Mouse (Mus musculus) stomach, embryonic 16.5 days (tissue): Measurements from ENCODE around the gene Gria1. TPM values are rescaled to one million over a fixed set of nuclear protein-coding genes. Genes with fewer than 3 reads are reported as not detected.

ENCODE experiments used
- ATAC-seq: fragments of 200-750 bp; cut with Nextera tagmentation; 2 replicates; pipeline ENCODE4 v1.8.0; 2017; ENCODE audit warnings: moderate number of reproducible peaks, moderate TSS enrichment; ENCODE audit not compliant: insufficient read depth, low FRiP score
- H3K27ac ChIP-seq: fragments of 300-500 bp; sonication (generic); 2 replicates; pipeline ENCODE4 v1.5.1; 2014; ENCODE audit warnings: low read length
- H3K27me3 ChIP-seq: fragments of 300-500 bp; sonication (generic); 2 replicates; pipeline ENCODE4 v1.6.1; 2014; ENCODE audit warnings: low read length, control low read depth, mixed read lengths; ENCODE audit not compliant: control insufficient read depth, insufficient read depth
- H3K36me3 ChIP-seq: fragments of 300-500 bp; sonication (generic); 2 replicates; pipeline ENCODE4 v1.6.1; 2014; ENCODE audit warnings: low read length; ENCODE audit not compliant: control insufficient read depth, insufficient read depth
- H3K4me1 ChIP-seq: fragments of 300-500 bp; sonication (generic); 2 replicates; pipeline ENCODE4 v1.6.1; 2014; ENCODE audit warnings: low read length, control low read depth, mixed read lengths; ENCODE audit not compliant: control insufficient read depth, insufficient read depth
- H3K4me2 ChIP-seq: fragments of 300-500 bp; sonication (generic); 2 replicates; pipeline ENCODE4 v1.6.1; 2014; ENCODE audit warnings: low read depth, low read length, mixed read lengths
- H3K4me3 ChIP-seq: fragments of 300-500 bp; sonication (generic); replicated peaks from 2 replicates; pipeline ENCODE4 v1.5.1; 2014; ENCODE audit warnings: mild to moderate bottlenecking, low read length
- H3K9ac ChIP-seq: fragments of 300-500 bp; sonication (generic); 2 replicates; pipeline ENCODE4 v1.6.1; 2014; ENCODE audit warnings: low read length
- H3K9me3 ChIP-seq: fragments of 300-500 bp; sonication (generic); replicated peaks from 2 replicates; pipeline ENCODE4 v1.6.1; 2016; ENCODE audit warnings: low read length, control low read depth; ENCODE audit not compliant: control insufficient read depth
- WGBS: fragments of 180-500 bp; shearing (Covaris S2); extraction: QIAGEN DNeasy Blood & Tissue Kit; methylation state at CpG from one replicate; pipeline ENCODE4 v1.1.7; 2014; 5-methylcytosine and 5-hydroxymethylcytosine counted together
- polyA plus RNA-seq: library from polyadenylated mRNA; unstranded; fragments of >200 nt; fragmentation: Nextera tagmentation; extraction: Ambion mirVana; gene quantifications from 2 replicates; pipeline ENCODE4 v1.2.1, GENCODE M21; 2015

Gene Gria1
- polyA plus RNA-seq, 1 experiment from 2014 or later, result 1.7 TPM

DNA sequence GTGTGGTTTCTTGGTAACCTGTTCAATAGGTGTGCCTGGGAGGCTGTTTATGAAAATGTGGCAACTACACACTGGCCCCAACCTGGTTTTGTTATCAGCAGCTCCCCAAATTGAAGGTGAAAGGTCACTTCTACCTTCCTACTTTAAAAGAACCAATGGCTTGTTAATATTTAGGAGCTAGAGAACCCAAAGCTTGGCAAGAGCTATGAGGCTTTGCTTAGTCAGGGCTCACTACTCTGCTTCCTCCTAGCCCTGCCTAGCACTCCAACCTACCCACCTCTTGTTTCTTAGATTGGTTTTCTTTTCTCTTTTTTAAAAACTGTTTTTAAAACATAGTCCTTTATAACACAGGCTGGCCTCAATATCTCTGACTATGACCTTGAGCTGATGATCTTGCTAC lies 79.5 kb downstream of the Gria1 start:
- Histone ChIP-seq H3K9me3 (no peaks in the 10 kb centered on the region), H3K4me1 (no peaks in the 10 kb centered on the region), H3K4me3 (no peak overlapping the region), H3K9ac (no peak overlapping the region), H3K36me3 (no peaks in the 10 kb centered on the region), H3K4me2 (no peak overlapping the region), H3K27ac (no peak overlapping the region), H3K27me3 (no peaks in the 10 kb centered on the region)
- no peak for ATAC-seq

DNA sequence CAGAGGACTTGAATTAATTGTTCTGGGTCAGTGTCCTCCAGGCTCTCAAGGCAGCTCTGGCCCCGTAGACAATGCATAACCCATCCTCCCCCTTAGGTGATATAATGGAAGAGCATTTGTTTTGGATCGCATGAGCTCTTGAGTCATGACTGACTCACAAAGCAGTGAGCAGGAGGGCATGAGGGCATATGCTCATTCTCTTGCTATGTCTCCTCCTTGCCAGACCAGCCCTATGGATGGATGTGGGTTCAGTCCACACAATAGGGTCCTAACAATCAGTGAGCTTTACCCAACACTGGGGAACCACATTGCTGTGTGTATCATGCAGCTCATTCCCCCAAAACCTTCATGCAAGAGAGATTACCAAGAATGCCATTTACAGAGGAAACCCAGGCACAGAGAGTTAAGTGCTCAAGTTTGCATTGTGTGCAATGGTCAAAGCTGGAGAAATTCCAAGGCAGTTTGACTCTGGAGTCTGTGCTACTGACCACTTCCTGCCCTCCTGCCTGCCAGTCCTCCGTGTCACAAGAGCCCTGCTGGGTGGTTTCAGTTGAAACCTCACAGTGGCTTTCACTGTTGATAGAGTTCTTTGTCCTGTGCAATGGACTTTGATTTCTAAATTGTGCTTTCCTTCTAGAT lies 80.2 kb downstream of the Gria1 start:
- Histone ChIP-seq H3K27me3 (no peaks in the 10 kb centered on the region), H3K4me3 (no peak overlapping the region), H3K36me3 (no peaks in the 10 kb centered on the region), H3K4me2 (no peak overlapping the region), H3K4me1 (no peaks in the 10 kb centered on the region), H3K27ac (no peak overlapping the region), H3K9me3 (no peaks in the 10 kb centered on the region), H3K9ac (no peak overlapping the region)
- no peak for ATAC-seq
- 68% methylated on average over 3 of the region's 3 CpGs for WGBS

GRCm38 (mm10) chr11:57100491-57100890 lies 89.3 kb downstream of the Gria1 start:
- 47% methylated on average over 5 of the region's 5 CpGs for WGBS
- Histone ChIP-seq H3K4me2 (no peak overlapping the region), H3K9me3 (no peaks in the 10 kb centered on the region), H3K27me3 (no peaks in the 10 kb centered on the region), H3K4me1 (no peaks in the 10 kb centered on the region), H3K4me3 (no peak overlapping the region), H3K9ac (no peak overlapping the region), H3K36me3 (no peaks in the 10 kb centered on the region), H3K27ac (no peak overlapping the region)
- ATAC-seq, result no peak

DNA sequence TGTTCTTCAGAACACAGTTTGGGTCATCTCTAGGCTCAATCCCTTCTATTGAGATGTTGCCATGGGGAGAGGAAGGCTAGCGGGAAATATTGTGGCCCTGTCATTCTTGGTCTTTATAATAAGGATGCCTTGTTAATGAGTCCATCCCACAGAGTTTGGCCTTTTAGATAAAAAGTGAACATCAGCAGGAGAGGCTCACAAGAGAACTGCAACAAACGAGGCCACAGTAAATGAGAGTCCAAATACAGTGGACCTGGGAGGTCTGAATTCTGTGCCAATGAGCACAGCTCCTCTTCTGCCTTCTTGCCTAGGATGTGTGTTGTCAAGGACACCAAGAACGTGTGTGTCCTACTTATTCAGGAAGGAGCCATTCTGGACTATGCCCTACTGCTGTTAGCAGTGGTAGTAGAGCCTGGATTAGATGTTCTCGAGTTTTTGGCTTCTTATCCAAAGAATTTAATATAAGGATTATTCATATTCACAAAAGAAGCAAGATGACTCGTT lies 92.6 kb downstream of the Gria1 start:
- Histone ChIP-seq H3K9me3 (no peaks in the 10 kb centered on the region), H3K4me1 (no peaks in the 10 kb centered on the region), H3K27me3 (no peaks in the 10 kb centered on the region), H3K9ac (no peak overlapping the region), H3K36me3 (no peaks in the 10 kb centered on the region), H3K4me2 (no peak overlapping the region), H3K27ac (no peak overlapping the region), H3K4me3 (no peak overlapping the region)
- WGBS, result 78% methylated on average over 5 of the region's 5 CpGs
- no peak for ATAC-seq

DNA sequence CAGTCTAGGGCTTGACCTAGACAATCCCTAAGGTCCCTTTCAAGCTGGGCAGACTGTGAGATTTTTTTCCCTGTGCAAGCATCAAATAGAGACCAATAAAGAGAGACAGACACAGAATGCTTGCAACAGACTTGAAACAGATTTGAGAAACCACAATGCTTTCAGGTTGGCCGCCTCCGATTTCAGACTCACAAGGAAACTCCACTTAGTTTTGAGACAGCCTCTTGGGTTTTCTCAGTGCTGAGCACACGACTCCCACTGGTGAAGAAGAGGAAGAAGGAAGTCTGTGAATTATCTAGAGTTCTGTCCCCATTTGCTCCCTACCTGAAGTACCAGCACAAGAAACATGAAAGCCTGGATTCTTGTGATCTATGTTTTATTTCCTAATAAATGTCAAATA lies 94.5 kb downstream of the Gria1 start:
- Histone ChIP-seq H3K4me2 (no peak overlapping the region), H3K9ac (no peak overlapping the region), H3K27me3 (no peaks in the 10 kb centered on the region), H3K4me1 (no peaks in the 10 kb centered on the region), H3K4me3 (no peak overlapping the region), H3K36me3 (no peaks in the 10 kb centered on the region), H3K9me3 (no peaks in the 10 kb centered on the region), H3K27ac (no peak overlapping the region)
- ATAC-seq, result no peak
- WGBS, result 84% methylated on average over 3 of the region's 3 CpGs

- WGBS, result 85% methylated on average over 8 of the region's 8 CpGs
- ATAC-seq, result no peak
- no peak overlapping the region for H3K27ac ChIP-seq
- H3K4me2 ChIP-seq, result no peak overlapping the region
- no peak overlapping the region for H3K9ac ChIP-seq
- H3K4me3 ChIP-seq, result no peak overlapping the region
- H3K36me3 ChIP-seq, result no peaks in the 10 kb centered on the region
- no peaks in the 10 kb centered on the region for H3K4me1 ChIP-seq
- no peaks in the 10 kb centered on the region for H3K27me3 ChIP-seq
- H3K9me3 ChIP-seq, result no peaks in the 10 kb centered on the region
Observed at GRCm38 (mm10) chr11:57112386-57112785, 101.2 kb downstream of the Gria1 start.

GRCm38 (mm10) chr11:57114410-57114809 lies 103.2 kb downstream of the Gria1 start:
- Histone ChIP-seq H3K27me3 (no peaks in the 10 kb centered on the region), H3K27ac (no peak overlapping the region), H3K36me3 (no peaks in the 10 kb centered on the region), H3K9me3 (no peaks in the 10 kb centered on the region), H3K9ac (no peak overlapping the region), H3K4me1 (no peaks in the 10 kb centered on the region), H3K4me3 (no peak overlapping the region), H3K4me2 (no peak overlapping the region)
- WGBS, result 93% methylated on average over 5 of the region's 5 CpGs
- no peak for ATAC-seq

GRCm38 (mm10) chr11:57127066-57127465 lies 115.9 kb downstream of the Gria1 start:
- Histone ChIP-seq H3K36me3 (no peaks in the 10 kb centered on the region), H3K9ac (no peak overlapping the region), H3K27me3 (no peaks in the 10 kb centered on the region), H3K9me3 (no peaks in the 10 kb centered on the region), H3K4me3 (no peak overlapping the region), H3K27ac (no peak overlapping the region), H3K4me2 (no peak overlapping the region), H3K4me1 (no peaks in the 10 kb centered on the region)
- ATAC-seq, result no peak
- WGBS, result 71% methylated on average over 8 of the region's 8 CpGs

DNA sequence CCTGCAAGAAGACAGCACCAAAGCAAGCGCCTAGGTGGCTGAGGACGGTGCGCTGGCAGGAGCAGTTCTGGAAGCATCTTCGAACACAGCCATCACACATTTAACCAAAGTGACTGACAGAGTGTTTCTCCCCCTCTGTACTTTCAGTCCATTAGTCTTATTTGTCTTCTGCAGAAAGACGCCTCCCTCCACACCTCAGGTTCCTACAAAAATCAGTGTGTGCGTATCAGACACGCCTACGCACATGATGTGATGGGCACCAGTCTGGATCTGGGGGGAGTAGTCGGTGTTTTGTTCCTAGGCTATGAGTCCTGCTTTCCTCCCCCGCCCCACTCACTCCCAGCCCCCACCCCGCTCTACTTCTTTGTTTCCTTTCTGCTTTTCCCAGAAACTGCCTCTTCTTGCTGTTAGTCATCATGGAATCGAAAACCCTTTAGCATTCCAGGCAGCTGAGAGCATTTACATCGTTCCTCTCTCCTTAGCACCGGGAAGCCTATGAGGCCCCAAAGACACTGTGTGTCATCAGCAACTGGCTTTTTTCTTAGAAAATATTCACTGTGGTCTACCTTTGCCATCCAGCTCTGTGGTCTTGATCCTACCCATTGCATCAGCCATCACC lies 129.1 kb downstream of the Gria1 start:
- 78% methylated on average over 14 of the region's 14 CpGs for WGBS

More for the DNA sequence above, 129.1 kb downstream of the Gria1 start:
- Histone ChIP-seq H3K4me2 (no peak overlapping the region), H3K9me3 (no peaks in the 10 kb centered on the region), H3K27ac (no peak overlapping the region), H3K4me3 (no peak overlapping the region), H3K4me1 (no peaks in the 10 kb centered on the region), H3K9ac (no peak overlapping the region), H3K36me3 (no peaks in the 10 kb centered on the region), H3K27me3 (no peaks in the 10 kb centered on the region)
- ATAC-seq, result no peak
